ENCODE assay signal across 26 mouse cellular contexts in genomic region chr5:135179616-135180015, GRCm38 (mm10). TPM values are rescaled to one million over a fixed set of nuclear protein-coding genes. Genes with fewer than 3 reads are reported as not detected.
DNase-seq lines count a peak whose midpoint lies in the region; ATAC-seq and TF ChIP-seq lines count a peak whose summit lies in the region.
"Had no signal": no experiment of that assay in that cellular context is flagged by ENCODE, and none has a peak within 500 bp of the region (broad histone marks: within the 10 kb centered on the region; RNA-seq: fewer than 3 reads in every experiment).

No protein-coding gene starts in this region.

- no peaks in the 10 kb centered on the region for H3K27me3 ChIP-seq in stomach, postnatal 0 days (ENCODE audit: control insufficient read depth, insufficient read depth, low read length)
- H3K27me3 ChIP-seq: CH12.LX; forebrain, embryonic 13.5 days; heart, embryonic 15.5 days; hindbrain, embryonic 12.5 days; limb, embryonic 13.5 days; midbrain, embryonic 13.5 days; neural tube, embryonic 13.5 days had no signal

- TF ChIP-seq CTCF in layer of hippocampus, adult 2 months (conservative IDR thresholded peaks at IDR 0.05), result no peak
- TF ChIP-seq CTCF in stomach, postnatal 0 days (IDR thresholded peaks at IDR 0.05; ENCODE audit: low read depth), result no peak

- no peak for ATAC-seq in stomach, postnatal 0 days (ENCODE audit: low FRiP score, low TSS enrichment)
- ATAC-seq: activated CD4-positive, CD25-positive, alpha-beta regulatory T cell, adult 4 months; forebrain, embryonic 13.5 days; intestine, embryonic 16.5 days; midbrain, embryonic 13.5 days had no signal

- H3K36me3 ChIP-seq in stomach, postnatal 0 days (ENCODE audit: control insufficient read depth, insufficient read depth, low read length), result peaks cover 28% of the 10 kb centered on the region

- 85% methylated on average over 5 of the region's 7 CpGs for WGBS in stomach, postnatal 0 days

- no peaks in the 10 kb centered on the region for H3K9me3 ChIP-seq in stomach, postnatal 0 days (ENCODE audit: control insufficient read depth, low read length)
- H3K9me3 ChIP-seq: forebrain, embryonic 13.5 days; heart, embryonic 10.5 days; heart, embryonic 15.5 days; hindbrain, embryonic 12.5 days; limb, embryonic 13.5 days had no signal

- H3K9ac ChIP-seq in stomach, postnatal 0 days (ENCODE audit: low read length), result no peak overlapping the region
- H3K9ac ChIP-seq: heart, embryonic 15.5 days; hindbrain, embryonic 12.5 days; limb, embryonic 13.5 days; midbrain, embryonic 13.5 days; neural tube, embryonic 13.5 days had no signal

- no peak overlapping the region for H3K4me3 ChIP-seq in layer of hippocampus, adult 2 months
- no peak overlapping the region for H3K4me3 ChIP-seq in stomach, postnatal 0 days (ENCODE audit: low read depth, low read length)
- H3K4me3 ChIP-seq: forebrain, embryonic 13.5 days; heart, embryonic 10.5 days; heart, embryonic 15.5 days; hindbrain, embryonic 12.5 days; limb, embryonic 13.5 days; midbrain, embryonic 13.5 days; neural tube, embryonic 13.5 days had no signal

- no peak for TF ChIP-seq EP300 in stomach, postnatal 0 days (optimal IDR thresholded peaks at IDR 0.05)

- no peak overlapping the region for H3K4me2 ChIP-seq in stomach, postnatal 0 days (replicated peaks; ENCODE audit: low read depth)
- H3K4me2 ChIP-seq: forebrain, embryonic 13.5 days; heart, embryonic 15.5 days; hindbrain, embryonic 12.5 days; limb, embryonic 13.5 days; liver, embryonic 11.5 days; midbrain, embryonic 13.5 days; neural tube, embryonic 13.5 days had no signal

- H3K27ac ChIP-seq in layer of hippocampus, adult 2 months, result peak overlapping the region; percentile 94
- no peak overlapping the region for H3K27ac ChIP-seq in stomach, postnatal 0 days (replicated peaks)
- H3K27ac ChIP-seq: forebrain, embryonic 13.5 days; heart, embryonic 10.5 days; heart, embryonic 15.5 days; hindbrain, embryonic 12.5 days; hindbrain, postnatal 0 days; limb, embryonic 13.5 days; midbrain, embryonic 13.5 days; neural tube, embryonic 13.5 days had no signal

- peak; percentile 59 for DNase-seq in cerebellum, adult 11 months
- DNase-seq in cerebellum, postnatal 4 days (ENCODE audit: low spot score in 2 of 2), result no peak
- DNase-seq in layer of hippocampus, adult 2 months (ENCODE audit: low spot score in 2 of 2), result no peak
- no peak for DNase-seq in layer of hippocampus, adult 18-20 months (ENCODE audit: low spot score in 2 of 2)
- peak; percentile 44 to 50 for DNase-seq in cerebellum, postnatal 10 days
- no peak for DNase-seq in stomach, postnatal 0 days (ENCODE audit: low spot score)
- DNase-seq in lung, postnatal 10 days, result no peak
- DNase-seq in urinary bladder, postnatal 4 days (ENCODE audit: low spot score in 2 of 2), result no peak
- DNase-seq: adrenal gland, adult 8-10 months; gastrocnemius, postnatal 10 days; kidney, adult 9 months; kidney, postnatal 10 days; lung, postnatal 4 days; thymus, postnatal 14 days had no signal

- H3K4me1 ChIP-seq in stomach, postnatal 0 days (replicated peaks; ENCODE audit: control insufficient read depth, insufficient read depth), result no peaks in the 10 kb centered on the region
- H3K4me1 ChIP-seq: forebrain, embryonic 13.5 days; heart, embryonic 10.5 days; hindbrain, embryonic 12.5 days; limb, embryonic 13.5 days; midbrain, embryonic 13.5 days; neural tube, embryonic 13.5 days had no signal

RNA-seq across cellular contexts. Expression of gene Baz1b, which starts 7.4 kb away (rescaled TPM):
- 10 to 100 TPM; 79.9 to 87.5 TPM for total RNA-seq in layer of hippocampus, adult 2 months (2021)
- total RNA-seq in layer of hippocampus, adult 18-20 months (2021), result 10 to 100 TPM; 81.1 to 81.3 TPM
- 9.6 and 10.2 TPM in 2 replicates for polyA plus RNA-seq in stomach, postnatal 0 days (2015; fragmentation: Nextera tagmentation; extraction: Ambion mirVana)

RNA-seq across cellular contexts. Expression of gene Bcl7b, which starts 11.5 kb away (rescaled TPM):
- 10 to 100 TPM; 55.1 to 62.6 TPM for total RNA-seq in layer of hippocampus, adult 2 months (2021)
- total RNA-seq in layer of hippocampus, adult 18-20 months (2021), result 10 to 100 TPM; 57.2 to 58.2 TPM
- polyA plus RNA-seq in stomach, postnatal 0 days (2015; fragmentation: Nextera tagmentation; extraction: Ambion mirVana), result 46.4 and 50.4 TPM in 2 replicates

RNA-seq across cellular contexts. Expression of gene Tbl2, which starts 30.2 kb away (rescaled TPM):
- 10 to 100 TPM; 29.8 to 32.0 TPM for total RNA-seq in layer of hippocampus, adult 2 months (2021)
- 10 to 100 TPM; 30.4 to 31.5 TPM for total RNA-seq in layer of hippocampus, adult 18-20 months (2021)
- polyA plus RNA-seq in stomach, postnatal 0 days (2015; fragmentation: Nextera tagmentation; extraction: Ambion mirVana), result 9.9 and 11.6 TPM in 2 replicates

Comparison
In these comparisons a context has a peak if more than half of its experiments do, and no peak if none do; other contexts are left out.
1. DNase-seq: peak in cerebellum, adult 11 months (single experiment) and cerebellum, postnatal 10 days (2 of 2); none in cerebellum, postnatal 4 days (0 of 2), layer of hippocampus, adult 2 months (0 of 2), layer of hippocampus, adult 18-20 months (0 of 2), stomach, postnatal 0 days (single experiment), lung, postnatal 10 days (single experiment) and urinary bladder, postnatal 4 days (0 of 2).